Mouse (Mus musculus) testis, adult 2 months (tissue): ENCODE results near the gene Gstm7. TPM values are rescaled to one million over a fixed set of nuclear protein-coding genes. Genes with fewer than 3 reads are reported as not detected.

ENCODE experiments used
- H3K27ac ChIP-seq: fragments of 200-500 bp; 2 replicates; pipeline ENCODE4 v1.5.1; 2012; ENCODE audit warnings: low read depth, low read length; ENCODE audit not compliant: control insufficient read depth, insufficient read depth
- H3K27me3 ChIP-seq: fragments of 200-500 bp; 2 replicates; pipeline ENCODE4 v1.6.1; 2012; ENCODE audit warnings: mild to moderate bottlenecking, low read length, moderate library complexity; ENCODE audit not compliant: control insufficient read depth, insufficient read depth
- H3K36me3 ChIP-seq: fragments of 200-500 bp; 2 replicates; pipeline ENCODE4 v1.6.1; 2012; ENCODE audit warnings: mild to moderate bottlenecking, low read length; ENCODE audit not compliant: control insufficient read depth, insufficient read depth
- H3K4me1 ChIP-seq: fragments of 200-500 bp; 2 replicates; pipeline ENCODE4 v1.6.1; 2012; ENCODE audit warnings: low read length; ENCODE audit not compliant: control insufficient read depth, insufficient read depth
- H3K4me3 ChIP-seq: fragments of 200-500 bp; 2 replicates; pipeline ENCODE4 v1.5.1; 2012; ENCODE audit warnings: low read depth, mild to moderate bottlenecking, low read length, moderate library complexity, mixed read lengths; ENCODE audit not compliant: control insufficient read depth
- CTCF ChIP-seq: fragments of 200-500 bp; IDR thresholded peaks from 2 replicates; pipeline ENCODE4 v1.5.1; 2012; ENCODE audit warnings: low read depth, mild to moderate bottlenecking, inconsistent platforms, low read length, moderate library complexity; ENCODE audit not compliant: control insufficient read depth, insufficient read depth, insufficient replicate concordance
- POLR2A ChIP-seq: fragments of 200-500 bp; IDR thresholded peaks from 2 replicates; pipeline ENCODE4 v1.6.1; 2012; ENCODE audit warnings: low read depth, mild to moderate bottlenecking, inconsistent platforms, low read length, moderate library complexity; ENCODE audit not compliant: control insufficient read depth
- polyA plus RNA-seq: library from polyadenylated mRNA; depleted of rRNA; stranded (reverse); fragments of >200 nt; gene quantifications from 2 replicates; pipeline ENCODE4 v1.2.3, GENCODE M21; 2012

Gstm7 gene
- polyA plus RNA-seq, 1 experiment = 85.5 TPM

DNA sequence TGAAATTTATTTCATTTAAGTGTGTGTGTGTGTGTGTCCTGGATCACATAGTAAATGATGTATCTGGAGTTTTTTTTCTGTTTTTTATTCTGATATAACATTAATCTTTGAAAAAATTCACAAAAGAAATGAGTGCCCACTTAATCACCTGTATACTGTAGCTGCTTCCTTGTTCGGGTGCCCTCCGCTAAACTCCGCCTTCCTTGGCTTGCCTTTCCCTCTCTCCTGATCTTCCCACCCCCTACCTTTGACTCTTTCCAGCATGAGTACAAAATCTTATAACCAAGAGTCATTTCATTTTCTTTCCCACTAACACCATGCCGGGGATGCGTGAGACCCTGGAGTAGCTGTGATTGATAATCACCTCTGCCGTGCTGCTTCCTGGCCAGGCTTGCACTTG, 511 bp upstream of the Gstm7 start:
- Histone ChIP-seq H3K4me1 (no peaks in the 10 kb centered on the region; the same call in 1 of the 2 replicates), H3K36me3 (no peaks in the 10 kb centered on the region), H3K4me3 (no peak overlapping the region), H3K27me3 (no peaks in the 10 kb centered on the region), H3K27ac (peak overlapping the region; percentile 75)
- no peak for TF ChIP-seq POLR2A
- TF ChIP-seq CTCF = no peak

DNA sequence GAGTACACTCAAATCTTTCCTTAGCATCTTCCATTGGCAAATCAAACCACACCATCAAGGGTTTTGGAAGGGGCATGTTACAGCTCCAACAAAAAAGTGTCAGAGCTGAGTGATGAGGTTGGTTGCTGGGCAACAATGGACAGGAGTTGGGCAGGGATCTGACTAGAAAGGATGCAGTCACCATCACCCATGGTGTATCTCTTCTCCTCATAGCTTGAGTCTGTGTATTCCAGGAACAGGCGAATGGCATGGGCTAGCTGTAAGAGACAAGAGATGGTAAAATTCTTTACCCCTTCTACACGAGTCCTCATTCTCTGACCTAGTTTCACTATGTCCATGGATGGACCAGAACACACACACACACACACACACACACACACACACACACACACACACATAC, 483 bp downstream of the Gstm7 start:
- TF ChIP-seq POLR2A = no peak
- H3K4me3 ChIP-seq = no peak overlapping the region; the same call in 1 of the 2 replicates
- no peaks in the 10 kb centered on the region; the same call in 1 of the 2 replicates for H3K4me1 ChIP-seq
- H3K27ac ChIP-seq = peak overlapping the region; percentile 47
- no peaks in the 10 kb centered on the region for H3K27me3 ChIP-seq
- no peaks in the 10 kb centered on the region for H3K36me3 ChIP-seq

DNA sequence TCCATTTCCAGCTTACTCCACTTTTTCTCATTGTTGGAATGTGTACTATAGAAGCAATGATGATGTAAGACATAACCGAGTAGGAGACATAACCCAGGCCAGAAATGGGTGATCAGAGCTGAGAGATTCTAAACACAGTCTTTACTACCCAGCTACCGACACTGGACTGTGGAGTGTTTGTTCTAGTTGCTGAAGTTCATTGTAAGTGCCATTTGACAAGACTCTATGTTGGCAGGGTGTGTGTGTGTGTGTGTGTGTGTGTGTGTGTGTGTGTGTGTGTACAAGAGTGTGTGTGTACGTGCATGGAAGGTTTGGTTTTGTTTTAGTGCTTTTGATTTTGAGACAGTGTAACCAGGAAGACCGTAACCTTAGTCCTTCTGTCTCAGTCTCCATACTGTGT, 1.9 kb downstream of the Gstm7 start:
- H3K4me3 ChIP-seq = no peak overlapping the region
- H3K27ac ChIP-seq = no peak overlapping the region
- H3K36me3 ChIP-seq = no peaks in the 10 kb centered on the region
- TF ChIP-seq POLR2A (no peak), CTCF (no peak)
- no peaks in the 10 kb centered on the region; the same call in 1 of the 2 replicates for H3K4me1 ChIP-seq
- H3K27me3 ChIP-seq = no peaks in the 10 kb centered on the region

DNA sequence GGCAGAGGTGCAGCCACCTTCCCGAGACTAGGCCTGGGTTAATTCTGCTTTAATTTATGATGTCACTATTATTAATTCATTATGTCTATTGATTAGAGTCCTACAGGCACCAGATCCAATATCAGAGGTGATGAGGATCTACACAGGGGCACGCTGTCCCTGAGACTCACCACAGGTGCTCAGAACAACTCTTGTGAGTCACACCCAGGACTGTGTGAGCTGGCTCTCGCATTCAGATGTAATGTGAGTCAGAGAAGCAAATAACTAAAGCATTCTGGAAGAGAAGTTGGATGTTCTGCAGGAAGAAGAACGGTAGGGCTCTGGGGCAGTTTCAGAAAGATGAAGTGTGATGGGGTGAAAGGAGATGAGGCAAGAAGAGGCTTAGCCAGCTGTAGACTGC, 2.4 kb downstream of the Gstm7 start:
- TF ChIP-seq POLR2A = no peak
- Histone ChIP-seq H3K27me3 (no peaks in the 10 kb centered on the region), H3K4me1 (no peaks in the 10 kb centered on the region; the same call in 1 of the 2 replicates), H3K4me3 (no peak overlapping the region), H3K27ac (no peak overlapping the region), H3K36me3 (no peaks in the 10 kb centered on the region)

DNA sequence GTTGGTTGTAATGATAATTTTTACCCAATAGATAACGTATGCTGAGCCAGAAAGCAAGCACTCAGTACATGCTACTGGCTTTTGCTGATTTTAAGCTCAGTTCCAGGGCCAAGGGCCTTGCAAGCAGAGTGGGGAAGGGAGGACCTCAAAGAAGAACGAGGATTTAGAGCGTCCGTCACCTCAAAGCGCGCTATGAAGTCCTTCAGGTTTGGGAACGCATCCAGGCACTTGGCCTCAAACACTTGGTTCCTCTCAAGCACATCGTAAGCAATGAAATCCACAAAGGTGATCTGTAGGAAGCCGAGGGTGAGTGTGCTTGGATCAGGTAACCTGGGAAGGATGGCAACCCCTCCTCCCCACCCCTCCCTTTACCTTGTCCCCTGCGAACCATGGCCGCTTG, 2.9 kb downstream of the Gstm7 start:
- Histone ChIP-seq H3K36me3 (no peaks in the 10 kb centered on the region), H3K27ac (no peak overlapping the region; the same call in 1 of the 2 replicates), H3K4me1 (no peaks in the 10 kb centered on the region; the same call in 1 of the 2 replicates), H3K4me3 (no peak overlapping the region), H3K27me3 (no peaks in the 10 kb centered on the region)
- TF ChIP-seq POLR2A = no peak
- TF ChIP-seq CTCF = no peak

DNA sequence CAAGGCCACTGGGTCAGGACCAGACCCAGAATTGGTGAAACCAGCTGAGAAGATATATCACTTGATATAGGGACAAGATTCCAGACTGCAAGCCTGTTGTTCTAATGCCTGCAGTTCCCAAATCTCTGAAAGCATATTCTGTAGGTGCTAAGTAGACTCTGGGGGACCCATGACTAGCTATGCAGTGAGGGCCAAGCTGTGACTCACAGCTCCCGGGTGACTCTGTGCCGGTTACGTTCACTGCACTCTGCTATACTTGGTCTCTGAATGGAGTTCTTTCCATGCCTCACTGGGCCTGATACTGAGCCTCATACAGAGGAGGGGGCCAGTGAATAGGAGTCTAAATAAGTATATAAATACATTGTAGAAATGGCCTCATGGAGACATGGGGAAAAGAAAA, 3.8 kb downstream of the Gstm7 start:
- Histone ChIP-seq H3K27ac (no peak overlapping the region), H3K27me3 (no peaks in the 10 kb centered on the region), H3K4me3 (no peak overlapping the region), H3K36me3 (no peaks in the 10 kb centered on the region), H3K4me1 (no peaks in the 10 kb centered on the region; the same call in 1 of the 2 replicates)
- TF ChIP-seq POLR2A = no peak
- TF ChIP-seq CTCF = no peak

DNA sequence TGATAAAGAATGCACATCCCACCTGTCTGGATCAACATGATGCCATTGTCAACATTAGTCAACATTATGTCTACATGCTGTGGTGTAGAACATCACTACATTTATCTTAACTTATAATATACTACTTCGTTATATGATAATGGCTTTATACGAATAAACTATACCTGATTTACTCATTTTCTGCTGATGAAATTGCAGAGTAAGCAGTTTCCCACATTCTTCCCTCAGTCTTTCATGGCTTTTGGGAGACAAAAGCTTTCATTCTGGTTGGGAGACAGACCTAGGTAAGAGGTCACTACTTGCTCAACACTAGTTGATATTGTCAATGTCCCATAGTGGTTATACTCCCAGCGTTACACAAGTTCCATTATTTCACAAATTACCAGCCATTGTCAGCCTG, 6.3 kb downstream of the Gstm7 start:
- Histone ChIP-seq H3K4me3 (no peak overlapping the region), H3K4me1 (no peaks in the 10 kb centered on the region; the same call in 1 of the 2 replicates), H3K27ac (no peak overlapping the region), H3K36me3 (no peaks in the 10 kb centered on the region), H3K27me3 (no peaks in the 10 kb centered on the region)
- TF ChIP-seq CTCF (no peak), POLR2A (no peak)

DNA sequence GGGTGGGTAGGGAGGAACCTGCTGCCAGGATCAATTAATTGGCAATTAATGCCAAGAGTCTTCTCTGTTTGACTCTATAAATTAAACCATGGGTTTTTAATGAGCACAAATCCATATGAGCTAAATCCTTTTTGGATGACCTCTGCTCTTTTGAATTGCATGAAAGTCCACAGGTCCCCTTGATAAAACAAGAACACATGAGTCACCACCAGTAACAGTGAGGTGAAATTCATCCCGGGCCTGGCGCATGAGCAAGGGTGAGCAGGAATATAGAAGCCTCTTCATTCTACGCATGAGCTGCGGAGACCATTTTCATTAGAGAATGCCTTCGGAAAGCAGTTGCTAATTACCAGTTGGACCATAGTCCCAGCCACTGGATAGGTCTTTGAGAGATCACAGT, 11.3 kb downstream of the Gstm7 start:
- Histone ChIP-seq H3K4me1 (no peaks in the 10 kb centered on the region), H3K36me3 (no peaks in the 10 kb centered on the region), H3K27me3 (no peaks in the 10 kb centered on the region), H3K27ac (no peak overlapping the region), H3K4me3 (no peak overlapping the region)
- TF ChIP-seq POLR2A (no peak), CTCF (no peak)
